Mouse (Mus musculus): ENCODE measurements around the gene Rnf187.

The Rnf187 gene

DNA sequence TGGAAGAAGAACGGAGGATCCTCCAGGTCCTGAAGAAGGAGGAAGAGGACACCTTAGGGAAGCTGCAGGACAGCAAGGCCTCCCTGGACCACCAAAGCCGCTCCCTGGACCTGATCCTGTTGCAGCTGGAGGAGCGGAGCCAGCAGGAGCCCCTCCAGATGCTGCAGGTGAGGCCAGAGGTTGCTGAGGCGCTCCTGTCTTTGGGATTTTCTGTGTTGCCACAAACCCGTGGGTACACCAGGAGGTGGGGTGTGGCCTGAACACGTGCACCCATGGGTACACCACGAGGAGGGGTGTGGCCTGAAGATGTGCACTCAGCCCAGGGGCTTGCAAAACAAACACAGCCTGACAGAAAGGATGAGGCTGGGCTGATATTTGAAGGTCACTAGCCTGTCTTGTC is 29.8 kb upstream of the Rnf187 start:
- in situ Hi-C loops (cut with MboI, MseI), result no loop called here

DNA sequence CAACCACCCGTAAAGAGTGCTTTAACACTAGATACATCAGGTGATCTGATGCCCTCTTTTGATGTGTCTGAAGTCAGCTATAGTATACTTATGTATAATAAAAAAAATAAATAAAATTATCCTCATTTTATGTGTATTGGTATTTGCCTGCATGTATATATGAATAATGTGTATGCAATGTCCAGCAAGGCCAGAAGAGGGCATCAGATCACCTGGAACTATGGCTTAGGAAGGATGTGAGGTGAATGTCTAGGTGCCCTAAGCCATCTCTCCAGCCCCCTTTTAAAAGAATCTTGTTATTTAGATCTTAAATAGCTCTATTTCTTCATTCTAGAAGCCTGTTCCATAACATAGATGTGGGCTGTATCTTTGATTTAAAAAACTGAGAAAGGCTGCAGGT is 28.6 kb upstream of the Rnf187 start:
- in situ Hi-C loops (cut with MboI, MseI), result no loop called here

DNA sequence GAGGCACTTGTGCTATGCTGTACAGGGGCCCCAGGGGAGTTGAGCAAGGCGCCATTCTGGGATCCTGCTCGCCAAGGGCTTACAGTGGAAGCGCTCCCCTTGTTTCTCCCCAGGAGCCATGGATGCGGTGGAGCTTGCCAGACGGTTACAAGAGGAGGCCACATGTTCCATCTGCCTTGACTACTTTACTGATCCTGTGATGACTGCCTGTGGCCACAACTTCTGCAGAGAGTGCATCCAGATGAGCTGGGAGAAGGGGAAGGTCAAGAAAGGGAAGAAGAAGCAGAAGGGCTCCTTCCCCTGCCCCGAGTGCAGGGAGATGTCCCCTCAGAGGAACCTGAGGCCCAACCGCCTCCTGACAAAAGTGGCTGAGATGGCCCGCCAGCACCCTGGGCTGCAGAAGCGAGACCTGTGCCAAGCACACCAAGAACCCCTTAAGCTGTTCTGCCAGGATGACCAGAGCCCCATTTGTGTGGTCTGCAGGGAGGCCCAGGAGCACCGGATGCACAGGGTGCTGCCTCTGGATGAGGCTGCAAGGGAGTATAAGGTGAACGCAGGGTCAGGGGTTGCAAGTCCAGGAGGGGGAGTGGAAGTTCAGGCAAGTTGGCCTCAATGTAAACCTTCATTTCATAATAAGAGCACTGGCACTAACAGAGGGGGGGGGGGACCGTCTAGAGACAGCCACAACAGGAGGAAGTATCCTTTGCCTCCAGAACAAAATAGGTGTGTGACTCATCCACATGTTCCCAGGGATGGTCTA is 26.5 kb upstream of the Rnf187 start:
- in situ Hi-C loops (cut with MboI, MseI), result no loop called here

DNA sequence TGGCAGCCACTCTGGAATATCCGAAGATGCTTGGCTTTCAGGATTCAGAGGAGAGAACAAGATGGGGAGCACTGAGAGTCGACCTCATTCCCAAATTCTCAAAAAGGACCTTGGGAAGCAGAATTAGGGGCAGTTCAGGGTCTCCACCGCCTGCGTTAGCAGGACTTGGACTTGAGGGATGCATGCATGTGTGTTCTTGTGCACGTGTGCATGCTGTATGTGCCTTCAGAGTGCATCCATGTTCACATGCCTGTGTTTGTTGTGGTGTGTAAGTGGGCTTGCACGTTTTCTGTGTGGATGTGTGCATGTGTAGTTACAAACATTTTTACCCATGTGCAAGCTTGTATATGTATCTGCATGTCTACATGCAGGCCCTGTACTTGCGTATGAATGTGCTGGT is 25.5 kb upstream of the Rnf187 start:
- in situ Hi-C loops (cut with MboI, MseI), result no loop called here

DNA sequence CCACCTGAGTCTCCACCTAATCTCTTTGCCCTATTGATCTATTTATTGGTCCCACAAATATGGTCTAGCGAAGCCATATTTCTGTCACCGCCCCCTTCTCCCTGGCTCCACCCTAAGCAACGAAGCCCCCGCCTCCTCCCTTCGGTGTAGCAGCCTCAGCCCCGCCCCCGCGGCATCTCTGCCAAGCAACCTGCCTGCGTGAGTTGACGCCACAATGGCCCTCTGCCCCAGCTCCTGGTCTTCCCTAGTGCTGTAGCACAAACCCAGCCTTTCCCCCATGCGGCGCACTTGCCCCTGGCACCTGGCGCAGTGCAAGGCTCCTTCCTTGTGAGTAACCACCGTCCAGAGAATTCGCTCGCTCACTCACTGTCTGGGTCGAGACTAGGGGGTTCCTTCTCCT is 24.8 kb upstream of the Rnf187 start:
- in situ Hi-C loops (cut with MboI, MseI), result no loop called here

DNA sequence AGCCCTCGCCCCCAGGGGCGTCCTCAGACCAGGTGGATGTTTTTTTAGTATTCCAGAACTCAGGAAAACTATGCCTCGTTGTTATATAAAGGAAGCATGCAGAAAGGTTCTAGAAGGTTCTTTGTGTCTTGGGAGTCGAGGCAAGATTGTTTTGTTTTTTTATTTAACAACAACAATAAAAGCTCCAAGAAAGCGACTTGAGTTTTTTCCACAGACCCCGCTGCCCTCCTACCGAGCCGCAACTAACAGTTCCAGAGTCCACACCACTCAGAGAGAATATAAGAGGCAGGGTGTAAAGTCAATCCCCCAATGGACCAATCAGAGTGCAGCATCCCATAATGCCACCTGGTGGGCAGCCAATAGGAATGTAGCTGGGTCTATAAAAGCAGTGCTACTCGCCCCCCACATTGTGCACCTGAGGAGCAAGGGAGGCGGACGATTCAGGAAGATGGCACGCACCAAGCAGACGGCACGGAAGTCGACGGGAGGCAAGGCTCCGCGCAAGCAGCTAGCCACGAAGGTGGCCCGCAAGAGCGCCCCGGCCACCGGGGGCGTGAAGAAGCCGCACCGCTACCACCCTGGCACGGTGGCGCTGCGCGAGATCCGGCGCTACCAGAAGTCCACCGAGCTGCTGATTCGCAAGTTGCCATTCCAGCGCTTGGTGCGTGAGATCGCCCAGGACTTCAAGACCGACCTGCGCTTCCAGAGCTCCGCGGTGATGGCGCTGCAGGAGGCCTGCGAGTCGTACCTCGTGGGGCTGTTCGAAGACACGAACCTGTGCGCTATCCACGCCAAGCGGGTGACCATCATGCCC is 22.9 kb upstream of the Rnf187 start:
- in situ Hi-C loops (cut with MboI, MseI), result no loop called here

DNA sequence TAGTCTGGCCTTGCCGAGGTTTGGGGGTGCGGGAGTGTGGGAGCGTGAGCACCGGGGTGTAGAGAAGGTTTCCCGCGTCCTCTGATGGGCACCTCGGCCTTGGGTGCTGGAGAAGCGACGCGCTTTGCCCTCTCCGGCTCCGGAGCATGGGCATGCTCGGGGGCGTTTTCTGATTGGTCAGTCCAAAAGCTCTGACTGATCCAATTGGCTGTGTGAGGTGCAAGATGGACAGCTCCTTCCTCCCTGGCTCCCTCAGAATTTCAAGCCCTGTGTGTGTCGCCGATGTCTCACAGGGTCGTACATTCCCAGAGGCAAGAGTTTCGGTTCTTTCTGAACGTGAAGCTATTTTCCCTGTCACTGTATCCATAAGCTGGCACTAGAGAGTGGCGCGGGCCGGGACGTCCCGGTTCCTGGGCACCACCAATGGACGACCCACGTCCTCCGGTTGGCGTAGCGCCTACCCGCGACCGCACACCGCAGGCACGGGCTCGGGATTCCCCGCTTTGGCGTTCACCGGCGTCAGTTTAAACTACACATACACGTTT is 21.3 kb upstream of the Rnf187 start:
- in situ Hi-C loops (cut with MboI, MseI), result loop anchor here in 1 of 2 experiments (10.0 kb wide), 1 partner anchor 655 kb away; the partner anchor contains the start of gene Zfp692

DNA sequence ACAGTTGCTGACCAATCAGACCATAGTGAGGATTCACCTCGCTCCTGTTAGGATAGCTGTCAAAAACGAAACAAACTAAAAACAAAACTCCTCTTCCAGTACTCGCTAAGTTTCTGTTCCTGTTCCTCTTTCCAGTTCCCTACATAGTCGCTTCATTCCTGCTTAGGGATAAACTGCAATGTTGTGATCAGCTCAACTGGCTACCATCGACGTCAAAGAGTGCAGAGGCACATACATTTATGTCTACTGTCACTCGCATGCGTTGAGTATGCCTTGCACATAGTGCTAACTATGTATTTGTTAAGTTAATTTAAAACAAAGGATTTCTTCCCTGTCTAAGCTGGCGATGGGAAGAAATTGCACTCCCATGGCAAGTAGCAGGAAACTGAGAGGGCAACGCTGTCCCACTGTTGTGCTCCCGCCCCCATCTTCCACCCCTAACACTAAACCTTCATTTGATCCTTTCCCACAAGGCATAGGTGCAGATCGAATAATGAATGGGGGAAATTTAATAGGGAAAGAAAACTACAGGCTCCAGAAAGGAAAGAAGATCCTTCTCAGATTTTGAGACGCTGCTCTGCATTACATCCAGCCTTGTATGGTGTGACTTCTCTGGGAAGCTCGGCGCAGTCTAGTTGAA is 20.6 kb upstream of the Rnf187 start:
- in situ Hi-C loops (cut with MboI, MseI), result loop anchor here in 1 of 2 experiments (10.0 kb wide), 1 partner anchor 655 kb away; the partner anchor contains the start of gene Zfp692

DNA sequence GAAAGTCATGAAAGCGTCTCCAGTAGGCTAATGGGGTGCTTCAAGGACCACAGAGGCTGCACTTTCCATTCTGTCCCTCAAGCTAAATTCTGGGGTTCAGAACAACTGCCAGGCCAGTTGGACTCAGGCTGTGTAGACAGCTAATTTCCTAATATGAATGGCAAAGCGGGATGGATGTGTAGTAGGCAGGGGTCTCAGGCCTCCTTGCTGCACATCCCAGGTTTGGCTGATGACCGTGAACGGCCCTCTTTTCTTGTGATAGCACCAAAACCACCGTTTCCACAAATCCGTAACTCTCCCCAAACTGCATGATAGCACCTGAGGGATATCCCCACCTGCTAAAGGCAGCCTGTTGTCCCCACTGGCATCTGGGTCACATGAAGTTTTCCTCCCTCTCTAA is 19.8 kb upstream of the Rnf187 start:
- in situ Hi-C loops (cut with MboI, MseI), result loop anchor here in 1 of 2 experiments (10.0 kb wide), 1 partner anchor 654 kb away; the partner anchor contains the start of gene Zfp692

DNA sequence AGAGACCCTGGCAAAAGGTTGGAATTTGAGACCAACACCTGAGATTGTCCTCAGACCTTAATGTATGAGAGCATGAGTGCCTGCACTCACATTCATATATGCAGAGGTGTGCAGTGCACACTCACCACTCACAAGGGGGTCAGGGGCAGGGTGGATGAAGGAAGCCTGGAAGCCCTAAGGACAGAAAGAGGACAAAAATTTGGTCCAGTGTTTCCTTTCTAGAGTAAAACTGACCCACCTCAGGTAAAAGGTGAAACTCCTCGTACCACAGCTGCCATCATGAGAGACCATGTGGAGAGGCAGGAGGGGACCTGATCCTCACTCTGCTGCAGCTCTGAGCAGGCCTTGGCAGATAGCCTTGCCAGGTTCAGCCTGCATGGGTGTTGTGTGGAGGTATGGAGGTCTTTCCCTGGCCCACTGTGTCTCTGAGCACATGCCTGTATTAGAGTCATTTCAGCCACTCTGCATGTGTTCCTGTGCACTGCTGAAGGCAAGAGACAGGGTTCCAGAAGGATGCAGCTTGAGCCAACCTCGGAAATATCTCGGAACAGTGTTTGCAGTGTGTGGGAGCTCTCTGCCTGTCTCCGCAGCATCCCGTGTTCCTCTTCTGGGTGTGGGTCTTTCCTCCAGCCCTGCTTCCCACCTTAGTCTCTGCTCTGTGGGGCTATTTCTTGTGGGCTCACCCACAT is 18.7 kb upstream of the Rnf187 start:
- in situ Hi-C loops (cut with MboI, MseI), result loop anchor here in 1 of 2 experiments (10.0 kb wide), 1 partner anchor 653 kb away; the partner anchor contains the start of gene Zfp692

DNA sequence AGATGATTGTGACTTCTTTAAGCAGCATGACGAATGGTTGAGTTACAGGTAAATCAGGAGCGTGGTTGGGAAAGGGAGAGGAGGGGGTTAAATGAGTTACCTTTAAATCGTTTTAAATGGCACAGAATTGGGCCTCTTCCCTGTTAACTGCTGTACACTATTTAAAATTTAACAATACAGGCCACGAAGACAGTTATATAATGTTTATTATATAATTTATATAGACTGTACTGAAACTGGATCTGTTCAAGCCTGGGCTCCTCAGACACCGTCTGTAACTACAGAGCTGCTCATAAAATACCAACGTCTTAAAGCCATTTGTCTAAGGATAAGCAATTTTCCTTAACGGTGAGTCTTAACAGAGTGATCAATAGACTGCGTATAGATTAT is 17.1 kb upstream of the Rnf187 start:
- in situ Hi-C loops (cut with MboI, MseI), result loop anchor here in 1 of 2 experiments (10.0 kb wide), 1 partner anchor 651 kb away; the partner anchor contains the start of gene Zfp692

DNA sequence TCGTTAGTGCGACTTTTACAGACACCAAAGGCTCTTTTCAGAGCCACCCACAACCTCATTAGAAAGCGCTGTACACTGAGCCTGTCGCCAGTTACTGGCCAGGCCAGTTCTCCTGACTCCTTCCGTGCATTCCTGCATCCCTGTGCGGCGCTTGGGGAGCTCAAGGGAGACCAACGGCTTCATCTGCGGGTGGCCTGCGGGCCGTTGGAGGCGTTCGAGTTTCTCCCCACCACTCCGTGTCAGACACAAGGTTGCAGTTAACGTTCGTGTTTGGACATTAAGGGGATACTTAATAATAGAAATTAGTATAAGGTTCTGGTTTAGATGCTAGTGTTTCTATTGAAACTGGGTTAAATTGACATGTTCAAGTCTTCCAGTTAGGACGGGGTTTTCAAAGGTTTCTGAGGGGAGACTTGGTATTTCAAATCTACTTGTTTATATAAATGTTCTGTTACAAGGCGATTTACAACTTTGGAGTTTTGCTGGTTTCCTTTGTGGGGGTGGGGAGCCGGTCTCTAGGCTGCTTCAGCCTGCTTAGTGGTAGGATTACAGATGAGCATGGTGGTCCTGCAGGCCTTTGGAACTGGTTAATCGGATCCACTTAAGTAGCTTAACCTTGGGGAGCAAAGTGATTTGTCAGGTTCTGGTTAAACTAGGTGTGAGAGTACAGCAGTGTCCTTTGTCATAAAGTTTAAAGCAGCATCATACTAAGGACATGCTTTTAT is 16.6 kb upstream of the Rnf187 start:
- in situ Hi-C loops (cut with MboI, MseI), result loop anchor here in 1 of 2 experiments (10.0 kb wide), 1 partner anchor 651 kb away; the partner anchor contains the start of gene Zfp692

DNA sequence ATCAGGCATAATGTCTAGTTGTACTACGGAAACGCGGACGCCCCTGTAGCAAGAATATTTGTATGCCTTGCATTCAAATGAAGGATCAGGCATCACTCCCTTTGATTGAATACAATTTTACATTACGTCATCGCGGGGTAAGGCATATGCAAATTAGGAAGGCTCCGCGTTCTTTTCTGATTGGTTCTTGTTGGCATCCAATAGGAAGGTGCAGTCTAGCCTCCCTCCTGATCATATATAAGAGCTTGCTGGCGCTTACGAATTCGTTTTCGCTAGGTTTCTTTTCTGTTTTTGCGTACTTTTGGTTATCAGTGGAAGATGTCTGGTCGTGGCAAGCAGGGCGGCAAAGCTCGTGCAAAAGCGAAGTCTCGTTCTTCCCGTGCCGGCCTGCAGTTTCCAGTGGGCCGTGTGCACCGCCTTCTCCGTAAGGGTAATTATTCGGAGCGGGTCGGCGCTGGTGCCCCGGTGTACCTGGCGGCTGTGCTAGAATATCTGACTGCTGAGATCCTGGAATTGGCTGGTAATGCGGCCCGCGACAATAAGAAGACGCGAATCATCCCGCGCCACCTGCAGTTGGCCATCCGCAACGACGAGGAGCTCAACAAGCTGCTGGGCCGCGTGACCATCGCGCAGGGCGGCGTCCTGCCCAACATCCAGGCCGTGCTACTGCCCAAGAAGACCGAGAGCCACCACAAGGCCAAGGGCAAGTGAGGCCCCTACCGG is 15.9 kb upstream of the Rnf187 start, which contains the start of the genes Hist3h2a and Trim17:
Gene Hist3h2a (plus strand): TSS at position 266 of the 723 bp plus-strand sequence.
Gene Trim17 (plus strand): TSS at position 266 of the 723 bp plus-strand sequence.
- in situ Hi-C loops (cut with MboI, MseI), result loop anchor here in 1 of 2 experiments (10.0 kb wide), 1 partner anchor 650 kb away; the partner anchor contains the start of gene Zfp692

DNA sequence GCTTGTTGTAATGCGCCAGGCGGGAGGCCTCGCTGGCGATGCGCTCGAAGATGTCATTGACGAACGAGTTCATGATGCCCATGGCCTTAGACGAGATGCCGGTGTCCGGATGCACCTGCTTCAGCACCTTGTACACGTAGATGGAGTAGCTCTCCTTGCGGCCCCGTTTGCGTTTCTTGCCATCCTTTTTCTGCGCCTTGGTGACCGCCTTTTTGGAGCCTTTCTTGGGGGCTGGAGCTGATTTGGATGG is 15.4 kb upstream of the Rnf187 start:
- in situ Hi-C loops (cut with MboI, MseI), result loop anchor here in 1 of 2 experiments (10.0 kb wide), 1 partner anchor 649 kb away; the partner anchor contains the start of gene Zfp692

DNA sequence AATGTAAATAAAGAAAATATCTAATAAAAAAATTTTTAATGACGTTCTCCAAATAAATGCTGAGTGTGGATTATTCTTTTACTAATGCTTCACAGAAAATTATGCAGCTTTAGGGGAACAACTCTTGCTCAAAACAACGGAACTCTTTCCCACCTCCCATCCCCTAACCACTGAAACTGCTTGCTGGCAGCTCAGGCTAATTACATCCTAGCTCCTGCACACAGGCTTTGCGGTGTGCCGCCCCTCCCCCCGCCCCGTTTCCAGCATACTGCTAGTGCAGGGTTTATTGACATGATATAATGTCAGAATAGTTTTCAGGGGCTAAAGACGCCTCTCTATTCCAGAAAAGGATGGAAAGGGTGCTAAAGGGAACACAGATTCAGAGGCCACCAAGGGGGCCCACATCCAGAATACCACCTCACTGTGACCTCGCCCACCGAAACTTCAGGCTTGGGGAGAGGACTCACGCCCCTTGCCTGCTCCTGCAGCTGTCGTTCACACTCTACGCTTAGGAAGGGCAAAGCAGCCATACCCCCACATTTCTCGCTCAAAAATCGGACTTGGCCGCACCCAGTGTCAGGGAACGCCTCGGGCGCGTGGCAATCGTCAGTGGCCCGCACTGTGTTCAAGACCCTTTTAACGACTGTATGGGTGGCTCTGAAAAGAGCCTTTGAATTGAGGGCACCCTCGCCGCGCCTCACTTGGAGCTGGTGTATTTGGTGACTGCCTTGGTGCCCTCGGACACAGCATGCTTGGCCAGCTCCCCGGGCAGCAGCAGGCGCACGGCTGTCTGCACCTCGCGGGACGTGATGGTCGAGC is 14.8 kb upstream of the Rnf187 start:
- in situ Hi-C loops (cut with MboI, MseI), result loop anchor here in 1 of 2 experiments (10.0 kb wide), 1 partner anchor 649 kb away; the partner anchor contains the start of gene Zfp692

DNA sequence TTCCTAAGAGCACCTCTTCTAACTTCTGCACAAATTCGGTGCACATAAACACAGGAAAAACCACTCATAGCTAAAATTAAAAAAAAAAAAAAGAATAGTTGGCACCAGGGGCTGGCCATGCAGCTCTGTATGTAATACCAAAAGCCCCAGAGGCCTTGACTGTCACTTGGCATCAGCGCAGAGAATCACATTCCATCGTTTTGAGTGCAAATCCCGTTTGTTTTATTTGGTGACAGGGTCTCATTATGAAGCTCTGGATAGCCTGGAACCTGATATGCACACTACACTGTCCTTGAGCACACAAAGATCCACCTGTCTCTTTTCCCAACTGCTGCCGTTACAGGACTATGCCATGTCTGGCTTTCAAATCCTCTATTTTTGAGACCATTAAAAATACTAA is 12.5 kb upstream of the Rnf187 start:
- in situ Hi-C loops (cut with MboI, MseI), result loop anchor here in 1 of 2 experiments (10.0 kb wide), 1 partner anchor 646 kb away; the partner anchor contains the start of gene Zfp692

DNA sequence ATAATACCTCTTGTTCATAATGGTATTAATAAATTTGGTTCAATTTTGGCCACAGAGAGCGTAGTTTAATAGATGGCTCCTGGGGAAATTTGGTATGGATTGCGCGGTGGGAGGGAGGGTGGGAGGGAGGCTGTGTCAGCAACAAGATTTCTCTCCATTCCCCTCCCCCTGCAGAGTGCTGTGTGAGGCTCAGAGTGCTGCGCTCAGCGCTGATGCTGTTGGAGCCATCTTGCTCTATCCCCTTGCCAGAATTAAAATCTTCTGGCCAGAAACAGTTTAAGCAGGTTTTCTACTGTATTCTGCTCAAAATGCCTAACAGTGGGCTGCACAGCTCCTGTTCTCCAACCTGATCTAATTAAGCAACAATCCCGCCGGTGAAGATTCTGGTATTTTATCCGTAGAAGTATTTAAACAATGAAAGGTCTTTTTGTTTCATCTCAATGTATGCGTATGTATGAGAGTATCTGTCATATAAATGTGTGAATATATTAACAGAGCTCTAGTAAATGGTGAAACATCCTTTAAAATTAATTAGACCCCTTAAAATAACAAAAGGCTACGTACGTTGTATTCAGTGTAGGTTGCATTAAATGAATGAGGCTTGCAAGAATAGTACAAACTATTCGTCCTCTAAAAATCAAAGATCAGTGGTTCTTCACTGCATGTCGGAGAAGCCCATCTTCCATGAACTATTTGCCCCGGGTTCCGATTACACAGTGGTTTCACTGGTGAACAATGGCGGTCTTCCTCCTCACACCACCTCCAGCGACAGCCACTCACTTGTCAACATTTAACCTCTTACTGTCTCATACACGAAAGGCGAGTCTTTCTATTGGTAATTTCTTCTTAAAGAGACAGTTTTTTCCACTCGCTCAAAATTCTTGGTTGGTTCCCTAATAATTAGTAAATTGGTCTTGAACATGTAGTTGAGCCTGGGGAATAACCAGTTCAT is 11.0 kb upstream of the Rnf187 start:
- in situ Hi-C loops (cut with MboI, MseI), result loop anchor here in 1 of 2 experiments (10.0 kb wide), 1 partner anchor 645 kb away; the partner anchor contains the start of gene Zfp692
